Mouse (Mus musculus): ENCODE data around the gene Ppp1r11. TPM values are rescaled to one million over a fixed set of nuclear protein-coding genes. Genes with fewer than 3 reads are reported as not detected.

Gene Ppp1r11
- polyA plus RNA-seq, 1 experiment from 2014 or later, result 78.5 TPM

DNA sequence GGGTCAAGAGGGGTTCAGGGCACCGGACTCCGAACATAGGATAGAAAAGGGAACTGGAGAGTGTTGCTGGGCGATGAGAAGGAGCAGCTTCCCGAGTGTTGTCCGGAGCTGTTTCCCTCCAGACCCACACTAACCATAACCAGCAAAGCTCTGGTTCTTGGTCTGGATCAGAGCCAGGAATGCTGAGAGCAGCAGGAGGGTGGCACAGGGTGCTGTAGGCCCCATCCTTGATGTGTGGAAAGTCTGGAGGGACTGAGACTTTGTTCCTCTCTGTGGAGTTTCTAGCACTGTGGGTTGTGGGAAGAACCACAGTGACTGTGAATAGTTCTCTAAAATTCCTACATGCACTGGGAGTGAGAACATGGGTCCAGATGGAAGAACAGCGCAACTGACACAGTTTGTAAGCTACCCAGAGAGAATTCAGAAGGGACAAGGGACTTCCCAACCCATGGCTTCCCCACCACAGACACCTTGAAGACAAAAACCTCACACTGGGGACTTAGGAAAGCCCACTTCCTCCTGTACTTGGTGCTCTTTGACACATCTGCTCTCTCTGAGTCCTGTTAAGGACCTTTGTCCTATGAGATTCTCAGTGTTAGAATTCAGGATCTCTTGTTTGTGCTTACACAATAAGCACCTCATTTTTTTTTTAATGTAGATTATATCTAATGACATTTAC lies 19.8 kb upstream of the Ppp1r11 start:
- ATAC-seq (replicated peaks; ENCODE audit: low FRiP score), result no peak
- no peak overlapping the region for H3K27ac ChIP-seq (ENCODE audit: low read depth, low read length)
- 77% methylated on average over 6 of the region's 6 CpGs for WGBS

DNA sequence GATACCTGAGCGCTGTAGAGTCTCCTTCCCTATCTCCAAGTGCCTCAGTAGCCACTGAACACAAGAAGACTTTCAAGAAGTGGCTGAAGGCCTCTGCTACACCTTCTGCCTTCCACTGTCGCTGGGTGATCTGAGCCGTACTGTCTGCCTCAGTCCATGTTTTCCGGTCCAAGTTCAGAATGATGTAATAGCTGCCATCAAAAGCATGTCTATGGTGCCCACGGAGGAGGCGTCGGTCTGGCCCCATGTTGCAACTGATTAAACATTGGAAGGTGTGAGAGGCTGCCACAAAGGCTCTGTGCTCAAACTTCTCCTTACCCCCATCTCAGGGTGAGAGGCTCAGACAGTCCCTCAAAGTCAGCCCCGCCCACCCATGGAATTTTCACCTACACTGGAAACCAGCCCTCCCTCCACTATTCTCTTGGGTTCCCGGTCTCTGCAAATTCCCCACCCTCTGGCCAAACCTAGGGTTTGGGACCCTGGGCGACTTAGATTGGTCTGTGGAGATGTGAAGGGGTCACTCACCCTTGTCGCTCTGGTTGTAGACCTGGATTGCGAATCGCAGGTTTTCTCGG lies 18.9 kb upstream of the Ppp1r11 start:
- no peak for DNase-seq (ENCODE audit: low spot score)

More for the DNA sequence above, 19.8 kb upstream of the Ppp1r11 start:
- no peaks in the 10 kb centered on the region; the same call in 1 of the 2 replicates for H3K27me3 ChIP-seq (replicated peaks; ENCODE audit: control insufficient read depth, insufficient read depth, low read length)
- no peak overlapping the region for H3K4me2 ChIP-seq
- no peak overlapping the region for H3K4me3 ChIP-seq (ENCODE audit: low read depth, low read length)
- H3K9me3 ChIP-seq (ENCODE audit: control insufficient read depth, low read length), result no peaks in the 10 kb centered on the region
- no peaks in the 10 kb centered on the region for H3K36me3 ChIP-seq (ENCODE audit: control insufficient read depth, insufficient read depth, low read length)
- no peaks in the 10 kb centered on the region for H3K4me1 ChIP-seq (replicated peaks; ENCODE audit: control insufficient read depth, insufficient read depth, low read length)
- no peak overlapping the region for H3K9ac ChIP-seq (ENCODE audit: low read depth, low read length)
- DNase-seq (ENCODE audit: low spot score), result no peak

DNA sequence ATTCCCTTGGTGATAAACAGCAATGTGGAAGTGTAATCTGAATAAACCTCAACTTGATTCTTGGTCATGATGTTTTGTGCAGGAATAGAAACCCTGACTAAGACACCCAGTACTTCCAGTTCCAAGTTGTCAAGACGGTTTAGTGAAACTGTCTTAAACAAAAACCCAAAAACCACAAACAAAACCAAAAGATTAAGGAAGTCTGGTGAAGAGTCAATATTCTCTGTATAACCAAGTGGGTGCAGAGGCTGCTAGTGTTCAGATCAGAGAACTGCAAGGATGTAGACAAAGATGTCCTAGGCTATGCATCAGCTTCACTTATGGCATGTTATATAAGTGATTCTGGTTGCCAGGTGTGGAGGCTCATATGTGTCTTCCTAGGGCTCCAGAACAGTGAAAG lies 15.3 kb upstream of the Ppp1r11 start:
- 48% methylated on average over 1 of the region's 1 CpGs for WGBS
- H3K27me3 ChIP-seq (replicated peaks; ENCODE audit: control insufficient read depth, insufficient read depth, low read length), result no peaks in the 10 kb centered on the region; the same call in 1 of the 2 replicates
- no peaks in the 10 kb centered on the region for H3K36me3 ChIP-seq (ENCODE audit: control insufficient read depth, insufficient read depth, low read length)
- no peak overlapping the region for H3K4me2 ChIP-seq
- no peaks in the 10 kb centered on the region for H3K9me3 ChIP-seq (ENCODE audit: control insufficient read depth, low read length)
- ATAC-seq (replicated peaks; ENCODE audit: low FRiP score) (no peak), DNase-seq (ENCODE audit: low spot score) (no peak)
- no peak overlapping the region for H3K4me3 ChIP-seq (ENCODE audit: low read depth, low read length)
- no peaks in the 10 kb centered on the region for H3K4me1 ChIP-seq (replicated peaks; ENCODE audit: control insufficient read depth, insufficient read depth, low read length)
- no peak overlapping the region for H3K27ac ChIP-seq (ENCODE audit: low read depth, low read length)
- no peak overlapping the region for H3K9ac ChIP-seq (ENCODE audit: low read depth, low read length)

More for the DNA sequence above, 18.9 kb upstream of the Ppp1r11 start:
- Histone ChIP-seq H3K4me3 (ENCODE audit: low read depth, low read length) (no peak overlapping the region), H3K9ac (ENCODE audit: low read depth, low read length) (no peak overlapping the region), H3K9me3 (ENCODE audit: control insufficient read depth, low read length) (no peaks in the 10 kb centered on the region), H3K27ac (ENCODE audit: low read depth, low read length) (no peak overlapping the region), H3K27me3 (replicated peaks; ENCODE audit: control insufficient read depth, insufficient read depth, low read length) (no peaks in the 10 kb centered on the region; the same call in 1 of the 2 replicates), H3K4me2 (no peak overlapping the region), H3K36me3 (ENCODE audit: control insufficient read depth, insufficient read depth, low read length) (no peaks in the 10 kb centered on the region), H3K4me1 (replicated peaks; ENCODE audit: control insufficient read depth, insufficient read depth, low read length) (no peaks in the 10 kb centered on the region)
- no peak; the same call in 1 of the 2 replicates for ATAC-seq (replicated peaks; ENCODE audit: low FRiP score)
- 79% methylated on average over 14 of the region's 14 CpGs for WGBS

DNA sequence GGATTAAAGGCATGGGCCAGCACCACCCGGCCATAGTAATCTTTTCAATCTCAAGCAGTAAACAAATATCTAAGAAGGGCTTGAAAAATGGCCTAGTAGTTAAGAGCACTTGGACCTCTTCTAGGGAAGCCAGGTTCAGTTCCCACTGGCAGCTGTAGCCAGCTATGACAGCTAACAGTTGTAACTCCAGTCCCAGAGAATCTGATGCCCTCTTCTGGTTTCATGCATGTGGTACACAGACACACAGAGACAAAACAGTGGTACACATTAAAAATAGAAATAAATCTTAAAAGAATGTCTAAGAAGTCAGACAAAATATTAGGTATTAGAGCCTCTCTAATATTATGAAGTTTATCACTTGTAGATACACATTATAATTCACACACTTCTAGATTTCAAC lies 9.6 kb upstream of the Ppp1r11 start:
- 78% methylated on average over 1 of the region's 1 CpGs for WGBS
- H3K27ac ChIP-seq (ENCODE audit: low read depth, low read length), result no peak overlapping the region
- ATAC-seq (replicated peaks; ENCODE audit: low FRiP score) (no peak), DNase-seq (ENCODE audit: low spot score) (no peak)
- H3K36me3 ChIP-seq (ENCODE audit: control insufficient read depth, insufficient read depth, low read length), result 0 out of 2 replicates have a peak, but pooled peaks cover 3% of the 10 kb centered on the region
- H3K4me3 ChIP-seq (ENCODE audit: low read depth, low read length), result no peak overlapping the region
- no peaks in the 10 kb centered on the region for H3K27me3 ChIP-seq (replicated peaks; ENCODE audit: control insufficient read depth, insufficient read depth, low read length)
- no peak overlapping the region for H3K4me2 ChIP-seq
- H3K4me1 ChIP-seq (replicated peaks; ENCODE audit: control insufficient read depth, insufficient read depth, low read length), result no peaks in the 10 kb centered on the region; the same call in 1 of the 2 replicates
- H3K9me3 ChIP-seq (ENCODE audit: control insufficient read depth, low read length), result no peaks in the 10 kb centered on the region
- H3K9ac ChIP-seq (ENCODE audit: low read depth, low read length), result no peak overlapping the region

DNA sequence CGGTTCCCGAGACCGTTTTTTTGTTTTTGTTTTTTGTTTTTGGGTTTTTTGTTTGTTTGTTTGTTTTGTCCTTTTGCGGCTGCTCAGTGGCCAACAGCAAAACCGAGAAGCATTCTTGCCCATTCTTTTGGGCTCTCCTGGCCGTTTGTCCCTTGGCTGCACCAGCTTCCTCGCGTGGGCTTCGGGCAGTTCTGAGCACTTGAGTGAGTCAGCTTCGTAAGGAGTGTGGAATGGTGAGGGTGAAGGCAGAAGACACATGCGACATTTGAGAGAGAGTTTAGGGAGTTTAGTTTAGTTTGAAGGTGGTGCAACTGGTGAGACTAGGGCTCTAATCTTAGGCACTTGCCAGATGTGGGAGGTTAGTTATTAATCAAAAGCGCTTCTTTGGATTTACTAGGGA lies 7.3 kb upstream of the Ppp1r11 start:
- H3K27me3 ChIP-seq (replicated peaks; ENCODE audit: control insufficient read depth, insufficient read depth, low read length), result no peaks in the 10 kb centered on the region
- peak overlapping the region; percentile 57; the same call in 1 of the 2 replicates for H3K27ac ChIP-seq (ENCODE audit: low read depth, low read length)
- WGBS, result 9% methylated on average over 12 of the region's 12 CpGs
- H3K4me3 ChIP-seq (ENCODE audit: low read depth, low read length), result peak overlapping the region; percentile 82
- no peak for DNase-seq (ENCODE audit: low spot score)
- no peaks in the 10 kb centered on the region; the same call in 1 of the 2 replicates for H3K4me1 ChIP-seq (replicated peaks; ENCODE audit: control insufficient read depth, insufficient read depth, low read length)
- H3K9ac ChIP-seq (ENCODE audit: low read depth, low read length), result peak overlapping the region; percentile 86
- no peaks in the 10 kb centered on the region for H3K9me3 ChIP-seq (ENCODE audit: control insufficient read depth, low read length)
- no peak for ATAC-seq (replicated peaks; ENCODE audit: low FRiP score)
- H3K36me3 ChIP-seq (ENCODE audit: control insufficient read depth, insufficient read depth, low read length), result 0 out of 2 replicates have a peak, but pooled peaks cover 3% of the 10 kb centered on the region
- H3K4me2 ChIP-seq, result peak overlapping the region; percentile 91

DNA sequence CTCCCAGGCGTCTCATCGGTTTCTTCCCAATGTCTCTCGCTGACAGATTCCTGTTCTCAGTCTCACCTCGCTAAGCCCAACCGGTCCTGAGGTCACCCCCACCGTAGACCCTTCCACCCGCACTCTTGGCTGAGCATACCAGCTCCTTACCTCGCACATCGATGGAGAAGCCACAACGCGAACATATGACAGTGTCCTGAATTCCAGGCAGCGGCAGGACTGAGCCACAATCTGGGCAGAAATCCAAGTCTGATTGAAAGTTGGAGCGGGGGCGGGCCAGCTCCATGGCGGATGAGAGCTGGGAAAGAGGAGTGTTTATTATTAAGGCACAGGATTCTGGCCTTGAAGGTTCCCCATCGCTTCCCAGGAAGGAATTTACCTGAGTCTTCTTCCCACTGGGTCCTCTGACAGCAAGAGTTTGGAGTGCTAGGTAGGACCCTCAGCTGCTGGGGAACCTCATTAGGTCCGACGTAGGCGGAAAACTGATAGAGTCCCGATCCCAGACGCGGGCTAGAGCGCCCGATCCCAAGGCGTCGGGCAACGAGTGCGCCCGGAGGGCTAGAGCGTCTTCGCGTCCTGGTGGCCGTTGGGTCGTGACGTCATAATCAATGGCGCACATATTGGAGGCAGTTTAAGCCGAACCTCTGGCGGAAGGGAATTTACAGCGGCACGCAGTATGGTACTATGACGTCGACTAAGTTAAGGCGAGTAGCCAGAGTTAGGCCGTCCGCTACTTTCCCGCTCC lies 6.6 kb upstream of the Ppp1r11 start, which contains the start of the genes Znrd1 and Znrd1as:
Gene Znrd1, minus strand, starts transcription at position 561 of the 745 bp plus-strand sequence.
Gene Znrd1as, plus strand, starts transcription at position 594 of the 745 bp plus-strand sequence.
- H3K27ac ChIP-seq (ENCODE audit: low read depth, low read length), result peak within 1 kb of the TSS; percentile 57; the same call in 1 of the 2 replicates
- peaks cover 3% of the 10 kb centered on the region; the same call in 1 of the 2 replicates for H3K36me3 ChIP-seq (ENCODE audit: control insufficient read depth, insufficient read depth, low read length)
- H3K9me3 ChIP-seq (ENCODE audit: control insufficient read depth, low read length), result no peaks in the 10 kb centered on the region
- ATAC-seq (replicated peaks; ENCODE audit: low FRiP score), result peak; percentile 97
- WGBS, result under 1% methylated on average over 46 of the region's 46 CpGs
- peak within 1 kb of the TSS; percentile 91 for H3K4me2 ChIP-seq
- peak; percentile 88 for DNase-seq (ENCODE audit: low spot score)
- H3K4me3 ChIP-seq (ENCODE audit: low read depth, low read length), result peak within 1 kb of the TSS; percentile 82
- H3K4me1 ChIP-seq (replicated peaks; ENCODE audit: control insufficient read depth, insufficient read depth, low read length), result no peaks in the 10 kb centered on the region; the same call in 1 of the 2 replicates
- H3K27me3 ChIP-seq (replicated peaks; ENCODE audit: control insufficient read depth, insufficient read depth, low read length), result no peaks in the 10 kb centered on the region
- H3K9ac ChIP-seq (ENCODE audit: low read depth, low read length), result peak within 1 kb of the TSS; percentile 86

DNA sequence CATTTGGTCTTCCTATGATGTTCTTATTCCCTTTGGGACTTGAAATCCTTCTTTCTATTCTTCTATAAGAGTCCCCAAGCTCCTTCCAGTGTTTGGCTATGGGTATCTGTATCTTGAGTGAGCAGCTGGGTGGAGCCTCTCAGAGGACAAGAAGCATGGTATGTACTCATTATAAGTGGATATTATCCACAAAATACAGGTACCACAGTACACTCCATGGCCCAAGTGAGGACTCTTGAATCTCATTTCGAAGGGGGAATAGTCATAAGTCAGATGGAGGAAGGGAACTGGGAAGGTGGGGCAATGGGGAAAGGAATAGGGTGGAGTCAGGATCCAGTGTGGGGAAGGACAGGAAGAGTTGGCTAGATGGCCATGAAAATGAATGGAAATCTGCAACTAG lies 1.5 kb upstream of the Ppp1r11 start:
- Histone ChIP-seq H3K27me3 (replicated peaks; ENCODE audit: control insufficient read depth, insufficient read depth, low read length) (peaks cover 4% of the 10 kb centered on the region; the same call in 1 of the 2 replicates), H3K9me3 (ENCODE audit: control insufficient read depth, low read length) (no peaks in the 10 kb centered on the region), H3K27ac (ENCODE audit: low read depth, low read length) (no peak overlapping the region), H3K9ac (ENCODE audit: low read depth, low read length) (no peak overlapping the region), H3K36me3 (ENCODE audit: control insufficient read depth, insufficient read depth, low read length) (peaks cover 10% of the 10 kb centered on the region; the same call in 1 of the 2 replicates), H3K4me2 (no peak overlapping the region), H3K4me1 (replicated peaks; ENCODE audit: control insufficient read depth, insufficient read depth, low read length) (no peaks in the 10 kb centered on the region; the same call in 1 of the 2 replicates), H3K4me3 (ENCODE audit: low read depth, low read length) (no peak overlapping the region)
- WGBS, result 72% methylated on average over 1 of the region's 1 CpGs
- DNase-seq (ENCODE audit: low spot score), result no peak
- no peak for ATAC-seq (replicated peaks; ENCODE audit: low FRiP score)

DNA sequence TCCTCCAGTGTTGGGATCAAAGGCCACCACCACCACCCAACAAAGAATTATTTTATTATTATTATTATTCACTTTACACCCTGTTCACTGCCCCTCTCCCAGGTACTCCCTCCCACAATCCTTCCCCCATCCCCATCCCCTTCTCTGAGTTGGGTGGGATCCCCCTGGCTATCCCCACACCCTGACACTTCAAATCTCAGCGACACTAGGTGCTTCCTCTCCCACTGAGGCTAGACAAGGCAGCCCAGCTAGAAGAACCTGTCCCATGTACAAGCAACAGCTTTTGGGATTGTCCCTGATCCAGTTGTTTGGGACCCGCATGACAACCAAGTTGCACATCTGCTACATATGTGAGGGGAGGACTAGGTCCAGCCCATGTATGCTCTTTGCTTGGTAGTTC lies 1.1 kb upstream of the Ppp1r11 start:
- Histone ChIP-seq H3K27ac (ENCODE audit: low read depth, low read length) (no peak overlapping the region), H3K9ac (ENCODE audit: low read depth, low read length) (no peak overlapping the region), H3K4me3 (ENCODE audit: low read depth, low read length) (no peak overlapping the region), H3K4me2 (no peak overlapping the region), H3K27me3 (replicated peaks; ENCODE audit: control insufficient read depth, insufficient read depth, low read length) (peaks cover 9% of the 10 kb centered on the region), H3K4me1 (replicated peaks; ENCODE audit: control insufficient read depth, insufficient read depth, low read length) (no peaks in the 10 kb centered on the region; the same call in 1 of the 2 replicates), H3K9me3 (ENCODE audit: control insufficient read depth, low read length) (no peaks in the 10 kb centered on the region), H3K36me3 (ENCODE audit: control insufficient read depth, insufficient read depth, low read length) (peaks cover 10% of the 10 kb centered on the region; the same call in 1 of the 2 replicates)
- DNase-seq (ENCODE audit: low spot score) (no peak), ATAC-seq (replicated peaks; ENCODE audit: low FRiP score) (no peak)
- 91% methylated on average over 2 of the region's 2 CpGs for WGBS
